Mouse (Mus musculus) heart, postnatal 10 days (tissue): ENCODE results near the gene Flvcr2. TPM values are rescaled to one million over a fixed set of nuclear protein-coding genes. Genes with fewer than 3 reads are reported as not detected.

Source experiments
- DNase-seq, 2 experiments: peaks; one replicate each; pipeline ENCODE4 v3.0.0; 2021
- intact Hi-C: fragments of 180-260 bp; cut with DNase I; formaldehyde crosslinking; loops from one replicate; pipeline ENCODE4 v1.15.1; 2025
- total RNA-seq, 2 experiments: library from RNA; stranded (reverse); gene quantifications; 2 replicates each; pipeline ENCODE4 v1.2.3; 2021

Flvcr2 gene
- total RNA-seq, 2 experiments from 2014 or later = 3.3 to 3.8 TPM

DNA sequence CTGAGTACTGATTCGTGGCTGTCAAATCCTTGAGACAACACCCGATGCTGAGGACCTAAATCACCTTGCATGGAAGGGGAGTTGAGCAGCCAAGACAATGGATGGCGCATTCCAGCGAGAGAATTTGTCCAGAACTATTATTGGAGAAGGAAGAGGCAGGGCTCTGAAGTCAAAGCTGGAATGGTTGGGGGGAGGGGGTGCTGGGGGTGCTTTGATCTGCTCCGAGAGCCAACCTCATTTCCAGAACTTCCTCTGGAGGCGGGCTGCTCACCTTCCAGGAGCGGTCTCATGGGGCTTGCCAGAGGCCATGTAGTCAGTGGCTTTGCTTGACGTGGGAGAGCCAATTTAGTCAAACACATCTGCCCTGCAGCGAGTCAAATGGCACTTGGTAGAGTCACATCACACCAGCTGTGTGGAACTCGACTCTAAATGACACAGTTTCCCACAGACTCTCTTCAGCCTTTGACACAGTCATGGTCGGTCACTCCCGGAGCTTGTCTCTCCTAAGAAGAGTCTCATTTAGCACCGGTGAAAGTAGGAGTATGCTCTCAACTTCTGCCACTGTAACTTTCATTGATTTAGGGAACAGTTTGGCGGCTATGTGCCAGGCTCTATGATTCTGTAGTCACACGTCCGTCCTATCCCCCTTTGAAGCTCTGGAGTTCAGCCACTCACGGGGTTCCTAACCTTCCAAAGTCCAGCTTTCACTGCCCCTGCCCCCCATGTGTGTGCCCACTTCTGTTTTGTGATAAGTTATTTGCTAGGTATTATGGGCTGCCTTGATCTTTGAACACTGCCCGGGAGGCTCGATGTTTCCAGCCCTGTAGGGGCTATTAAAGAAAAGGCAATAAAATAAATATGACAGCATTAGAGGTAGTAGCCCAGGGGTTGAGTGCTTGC is 38.8 kb downstream of the Flvcr2 start:
- intact Hi-C loops = loop anchor here (2.0 kb wide), 1 partner anchor 28 kb away; no protein-coding TSS in a partner anchor
- peak in 1 of 2 experiments; percentile 16 for DNase-seq

GRCm38 (mm10) chr12:85792158-85792557 is 45.8 kb downstream of the Flvcr2 start:
- intact Hi-C loops = no loop called here
- DNase-seq = no peak

DNA sequence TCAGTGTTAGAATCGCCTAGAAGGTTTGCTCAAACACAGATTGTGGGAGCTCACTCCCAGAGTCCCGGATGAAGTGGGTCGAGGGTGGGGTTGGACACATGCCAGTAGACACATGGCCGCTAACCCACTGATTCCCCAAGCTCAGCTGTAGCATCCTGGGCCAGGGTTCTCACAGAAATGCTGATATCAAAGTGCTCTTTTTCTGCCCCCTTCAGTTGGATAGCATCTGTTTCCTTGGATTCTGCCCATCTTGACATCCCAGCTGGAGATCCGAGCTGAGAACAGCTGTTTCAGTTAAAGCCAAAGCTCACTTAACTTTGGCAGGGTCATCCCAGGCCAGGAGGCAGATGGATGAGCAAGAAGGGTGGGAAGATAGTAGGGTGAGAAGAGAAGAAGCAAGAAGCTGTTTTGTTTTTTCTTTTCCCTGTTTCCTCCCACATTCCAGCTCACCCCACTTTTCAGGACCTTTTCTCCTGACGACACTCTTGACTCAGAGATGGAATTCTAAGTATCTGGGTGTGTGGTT is 46.5 kb downstream of the Flvcr2 start:
- peak; percentile 60 to 69 for DNase-seq
- intact Hi-C loops = no loop called here

- intact Hi-C loops = no loop called here
- DNase-seq = no peak
Observed at GRCm38 (mm10) chr12:85794094-85794493, 47.8 kb downstream of the Flvcr2 start.

DNA sequence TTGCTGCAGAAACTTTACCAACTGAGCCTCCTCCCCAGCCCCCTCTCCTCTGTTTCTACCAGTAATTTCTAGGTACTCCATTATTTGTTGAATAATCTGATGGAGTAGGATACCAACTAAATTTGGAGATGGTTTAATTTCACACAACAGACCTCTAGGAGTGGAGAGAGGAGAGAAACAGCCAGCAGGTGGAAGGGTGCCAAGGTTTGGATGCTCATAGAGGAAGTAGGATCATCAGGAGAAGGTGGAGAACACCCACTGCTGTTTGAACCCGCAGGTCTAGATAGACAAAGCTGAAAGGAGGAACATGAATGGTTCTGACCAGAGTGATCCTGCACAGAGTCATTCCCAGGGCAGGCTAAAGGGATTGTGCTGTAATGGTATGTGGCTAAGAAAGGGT is 49.2 kb downstream of the Flvcr2 start:
- intact Hi-C loops = no loop called here
- DNase-seq = no peak

DNA sequence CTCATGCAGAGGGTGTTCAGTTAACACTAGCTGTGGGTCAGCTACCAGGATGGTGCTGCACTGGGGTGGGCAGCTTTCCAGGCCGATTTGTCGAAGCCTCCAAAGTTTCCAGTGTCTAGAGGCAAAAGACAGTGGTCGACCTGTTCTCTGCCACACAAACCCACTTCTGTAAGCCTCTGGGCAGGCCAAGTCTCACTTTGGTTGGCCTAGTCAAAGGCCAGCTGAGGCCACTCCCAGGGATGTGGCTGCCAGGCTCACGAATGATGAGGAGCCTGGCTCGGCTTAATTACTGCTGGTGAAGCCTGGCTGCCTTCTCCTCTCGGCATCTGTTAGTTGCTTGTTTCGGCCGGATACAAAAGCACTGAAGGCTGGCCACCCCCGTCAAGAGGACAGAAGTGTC is 53.7 kb downstream of the Flvcr2 start:
- DNase-seq = no peak
- intact Hi-C loops = no loop called here

DNA sequence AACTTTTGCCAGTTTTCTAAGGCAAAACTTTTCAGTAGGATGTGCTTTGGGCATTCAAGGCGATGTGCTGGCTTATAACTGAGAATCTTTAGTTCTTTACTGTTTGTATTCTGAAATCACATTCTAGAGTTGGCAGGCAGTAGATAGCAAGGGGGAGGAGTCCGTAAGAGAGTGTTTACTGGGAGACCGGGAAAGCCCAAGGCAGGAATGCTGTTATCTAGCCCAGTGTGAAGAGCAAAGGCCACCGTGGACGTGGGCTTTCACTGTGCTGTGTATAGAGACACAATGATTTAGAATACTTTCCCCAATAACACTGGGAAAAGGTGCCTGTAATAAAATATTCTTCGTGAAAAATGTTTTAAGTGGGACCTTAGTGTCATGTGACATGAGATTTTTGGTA is 63.4 kb downstream of the Flvcr2 start:
- peak in 1 of 2 experiments; percentile 40 for DNase-seq
- intact Hi-C loops = no loop called here

DNA sequence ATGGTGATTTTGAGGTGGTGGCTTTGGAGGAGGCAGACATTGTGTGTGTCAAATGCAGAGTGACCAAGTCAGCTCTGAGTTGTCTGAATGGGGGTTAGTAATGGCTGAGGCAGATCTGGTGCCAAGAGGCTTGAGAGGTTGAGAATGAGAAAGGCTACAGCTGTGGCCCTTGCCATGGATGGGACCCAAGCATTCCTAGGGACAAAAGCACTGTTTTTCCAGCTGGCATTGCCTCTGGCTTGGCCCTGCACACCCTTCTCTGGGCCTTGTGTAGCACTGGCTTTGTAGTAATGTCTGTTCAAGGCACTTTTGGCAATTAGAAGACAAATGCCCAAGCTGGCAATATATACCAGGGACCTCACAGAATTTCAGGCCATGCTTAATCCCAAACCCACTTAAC is 64.6 kb downstream of the Flvcr2 start:
- intact Hi-C loops = no loop called here

DNA sequence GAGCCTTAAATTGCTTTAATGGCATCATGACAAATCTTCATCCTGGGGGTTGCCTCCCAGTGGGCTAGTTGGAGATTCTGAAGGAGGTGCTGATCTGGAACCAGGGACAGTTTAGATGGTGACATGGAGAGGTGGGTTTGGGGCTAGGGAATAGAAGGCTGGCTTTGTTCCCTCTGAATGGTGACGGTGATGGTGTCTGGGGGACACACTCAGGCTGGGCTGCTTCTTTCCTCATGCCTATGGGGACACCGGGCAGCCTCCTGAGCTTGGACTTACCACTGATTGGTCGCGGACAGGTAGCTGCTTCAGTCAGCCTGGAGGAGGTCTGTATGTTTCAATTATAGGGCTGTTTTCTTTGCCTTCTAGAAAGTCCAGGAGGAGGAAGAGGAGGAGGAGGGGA is 65.3 kb downstream of the Flvcr2 start:
- intact Hi-C loops = loop anchor here (2.0 kb wide), 1 partner anchor 27 kb away; no protein-coding TSS in a partner anchor
- no peak for DNase-seq

More for the DNA sequence above, 64.6 kb downstream of the Flvcr2 start:
- DNase-seq = no peak

- intact Hi-C loops = loop anchor here (2.0 kb wide), 1 partner anchor 29 kb away; no protein-coding TSS in a partner anchor
- peak; percentile 55 to 65 for DNase-seq
Observed at GRCm38 (mm10) chr12:85813599-85813998, 67.3 kb downstream of the Flvcr2 start.

- intact Hi-C loops = loop anchor here (10.0 kb wide), 1 partner anchor 477 kb away; no protein-coding TSS in a partner anchor
- no peak for DNase-seq
Observed at GRCm38 (mm10) chr12:85822051-85822450, 75.7 kb downstream of the Flvcr2 start.

- intact Hi-C loops = loop anchor here (10.0 kb wide), 1 partner anchor 480 kb away; no protein-coding TSS in a partner anchor
- DNase-seq = peak; percentile 97
Observed at GRCm38 (mm10) chr12:85824438-85825264, 78.3 kb downstream of the Flvcr2 start, which contains the start of the genes Erg28 and Ttll5. Gene Erg28, minus strand, starts transcription at chr12:85824550. Gene Ttll5, plus strand, starts transcription at chr12:85824659.

- intact Hi-C loops = loop anchor here (10.0 kb wide), 1 partner anchor 481 kb away; no protein-coding TSS in a partner anchor
- no peak for DNase-seq
Observed at GRCm38 (mm10) chr12:85825361-85825760, 79.0 kb downstream of the Flvcr2 start.

GRCm38 (mm10) chr12:85825822-85826221 is 79.5 kb downstream of the Flvcr2 start:
- intact Hi-C loops = loop anchor here (10.0 kb wide), 1 partner anchor 481 kb away; no protein-coding TSS in a partner anchor
- DNase-seq = no peak

DNA sequence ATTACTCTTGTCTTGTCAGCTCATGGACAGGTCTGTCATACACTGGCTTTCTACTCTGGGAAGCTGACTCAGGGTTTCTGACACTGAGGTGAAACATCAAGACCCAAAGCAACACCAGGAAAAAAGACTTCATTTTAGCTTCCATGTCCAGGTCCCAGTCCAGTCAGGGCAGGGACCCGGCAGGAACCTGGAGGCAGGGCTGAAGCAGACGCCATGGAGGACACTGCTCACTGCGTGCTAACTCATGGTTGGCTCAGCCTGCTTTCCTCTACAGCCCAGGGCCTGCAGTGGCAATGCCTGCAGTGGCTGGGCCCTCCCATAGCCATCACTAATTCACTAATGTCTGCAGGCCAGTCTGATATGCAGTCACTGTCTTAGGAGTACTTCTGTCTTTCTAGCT is 82.5 kb downstream of the Flvcr2 start:
- no peak for DNase-seq
- intact Hi-C loops = loop anchor here (10.0 kb wide), 1 partner anchor 484 kb away; no protein-coding TSS in a partner anchor

DNA sequence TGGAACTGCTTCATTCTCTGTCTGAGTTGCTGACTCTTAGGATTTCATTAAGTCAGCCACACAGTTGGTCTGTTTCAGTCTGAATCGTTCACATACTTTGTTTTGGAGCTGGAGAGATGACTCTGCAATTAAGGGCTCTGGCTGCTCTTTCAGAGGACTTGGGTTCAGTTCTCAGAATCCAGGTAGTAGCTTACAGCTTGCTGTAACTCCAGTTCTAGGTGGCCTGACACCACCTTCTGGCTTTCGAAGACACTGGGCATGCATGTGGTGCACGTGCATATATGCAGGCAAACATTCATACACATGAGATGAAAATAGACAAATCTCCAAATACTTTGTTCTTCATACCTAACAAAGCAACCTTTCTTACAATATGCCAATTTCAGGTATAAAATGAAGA is 83.5 kb downstream of the Flvcr2 start:
- intact Hi-C loops = loop anchor here (10.0 kb wide), 1 partner anchor 485 kb away; no protein-coding TSS in a partner anchor
- DNase-seq = no peak

DNA sequence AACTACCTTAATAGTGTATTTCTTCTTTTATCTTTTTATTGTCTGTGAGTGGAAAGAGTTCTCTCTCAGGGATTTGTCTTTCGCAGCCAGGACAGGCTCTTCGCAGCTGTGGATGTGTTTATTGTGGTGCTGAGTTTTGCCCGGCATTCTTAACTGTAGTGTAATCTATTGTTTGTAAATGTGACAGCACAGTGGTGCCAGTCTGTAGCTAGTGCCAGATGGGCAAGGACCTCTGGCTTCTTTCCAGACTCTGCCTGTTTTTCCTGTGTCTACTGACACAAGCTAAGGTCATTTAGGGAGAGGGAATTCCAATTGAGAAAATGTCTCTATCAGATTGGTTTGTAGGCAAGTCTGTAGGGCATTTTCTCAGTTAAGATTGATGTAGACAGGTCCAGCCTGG is 84.4 kb downstream of the Flvcr2 start:
- peak; percentile 63 to 72 for DNase-seq
- intact Hi-C loops = no loop called here

GRCm38 (mm10) chr12:85834543-85834942 is 88.2 kb downstream of the Flvcr2 start:
- intact Hi-C loops = no loop called here
- no peak for DNase-seq

GRCm38 (mm10) chr12:85837765-85838164 is 91.4 kb downstream of the Flvcr2 start:
- intact Hi-C loops = no loop called here
- no peak for DNase-seq

DNA sequence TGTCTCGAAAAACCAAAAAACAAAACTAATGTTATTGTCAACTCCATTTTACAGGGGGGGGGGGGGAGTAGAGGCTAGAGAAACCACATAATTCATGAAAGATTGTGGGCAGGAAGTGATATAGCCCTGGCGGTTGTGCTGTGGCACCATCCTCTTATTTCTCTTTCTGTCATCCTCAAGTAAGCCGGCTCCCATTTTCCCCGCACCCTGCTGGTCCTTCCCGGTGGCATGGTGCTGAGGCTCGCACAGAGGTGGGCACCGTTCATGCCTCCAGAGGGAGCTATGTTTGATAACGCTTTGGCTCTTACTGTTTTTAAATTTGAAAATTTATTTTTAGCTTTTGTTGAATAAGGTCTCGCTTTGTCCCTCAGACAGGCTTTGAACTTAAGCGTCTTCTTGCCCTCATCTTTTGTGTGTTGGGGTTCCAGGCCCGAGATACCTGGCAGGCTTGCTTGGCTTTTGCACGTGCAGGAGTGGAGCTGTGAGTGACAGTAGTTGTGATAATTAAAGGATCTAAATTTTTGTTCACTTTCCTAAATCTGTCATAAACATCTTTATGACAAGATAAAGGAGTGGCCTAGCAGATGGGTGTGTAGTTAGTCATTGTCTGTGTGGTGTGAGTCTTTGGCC is 93.1 kb downstream of the Flvcr2 start:
- intact Hi-C loops = no loop called here
- DNase-seq = no peak
